ENCODE assay signal across 10 mouse cellular contexts in the genomic region with DNA sequence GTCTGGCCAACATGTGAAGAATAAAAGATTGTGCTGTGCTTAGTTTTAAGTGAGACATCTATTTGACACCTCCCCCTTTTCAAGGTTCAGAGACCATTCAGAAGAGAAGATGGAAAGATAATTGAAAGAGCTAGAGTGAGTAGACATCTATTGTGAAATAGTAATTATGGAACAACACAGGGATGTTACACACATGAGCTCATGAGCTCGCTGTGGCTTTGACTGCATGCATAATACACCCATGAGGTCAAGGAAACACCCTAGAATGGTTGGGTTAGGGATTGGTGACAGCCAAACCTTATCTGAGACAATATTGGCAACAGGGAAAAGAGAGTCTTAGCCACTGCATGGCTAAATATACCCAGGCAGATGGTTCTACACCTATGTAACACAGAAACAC.
"Had no signal": no experiment of that assay in that cellular context is flagged by ENCODE, and none has a peak within 500 bp of the region (broad histone marks: within the 10 kb centered on the region; RNA-seq: fewer than 3 reads in every experiment).

No protein-coding gene starts in this region.

- ATAC-seq: liver, postnatal 0 days; lung, postnatal 0 days; midbrain, embryonic 16.5 days had no signal

- DNase-seq: liver, postnatal 0 days; lung, adult 2 months; lung, postnatal 4 days; midbrain, embryonic 14.5 days; right cerebral cortex, postnatal 14 days; thymus, adult 2 months; thymus, postnatal 25 days; thymus, postnatal 4 days had no signal
